Mouse (Mus musculus) ES-Bruce4 (cell line): ENCODE measurements at regions not wholly inside any gene's neighbourhood (a gene's known extent, or its start where the extent isn't known, plus 50 kb on each side); places are given as distances from the start of the nearest gene placed in this dataset.

Experiments used
- CTCF ChIP-seq: IDR thresholded peaks from one replicate; pipeline ENCODE4 v1.8.1; 2011; ENCODE audit warnings: low read depth, low read length
- POLR2A ChIP-seq: IDR thresholded peaks from one replicate; pipeline ENCODE4 v1.8.1; 2011; ENCODE audit warnings: low read length; ENCODE audit not compliant: insufficient read depth

DNA sequence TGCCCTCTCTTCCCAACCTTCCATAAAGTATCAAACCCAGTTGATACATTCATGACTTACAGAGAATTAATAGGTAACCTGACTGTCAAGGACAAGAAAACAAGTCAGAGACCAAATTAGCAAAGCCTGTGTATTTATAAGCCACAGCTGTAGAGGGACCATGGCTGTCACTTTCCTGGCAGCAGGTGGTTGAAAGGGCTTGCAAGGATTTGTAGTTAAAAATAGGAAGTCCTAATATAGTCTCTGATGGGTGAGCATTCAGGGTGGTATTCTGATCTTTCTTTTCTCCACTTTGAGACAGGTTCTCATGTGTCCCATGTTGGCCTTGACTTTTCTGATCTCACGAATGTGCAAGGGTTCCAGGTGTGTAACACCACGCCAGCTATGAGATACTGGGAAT is 63.7 kb upstream of the Ddx18 start:
- TF ChIP-seq CTCF (no peak), POLR2A (no peak)
